Mouse (Mus musculus): ENCODE measurements around the gene Zfp277.

GRCm38 (mm10) chr12:40378621-40379537, 66.8 kb downstream of the Zfp277 start:
- TF ChIP-seq CTCF (IDR thresholded peaks at IDR 0.05; ENCODE audit: extremely low read depth, insufficient read depth, low read length), result no peak
- no peak for TF ChIP-seq POLR2A (IDR thresholded peaks at IDR 0.05; ENCODE audit: extremely low read depth, insufficient read depth, low read length)
